Mouse (Mus musculus) left cerebral cortex, adult 18-20 months (tissue): ENCODE results near the gene Tbck. TPM values are rescaled to one million over a fixed set of nuclear protein-coding genes. Genes with fewer than 3 reads are reported as not detected.

Experiments used
- DNase-seq, 2 experiments: peaks; one replicate each; pipeline ENCODE4 v3.0.0; 2021 to 2022; ENCODE audit warnings: low spot score in 2 of 2, mixed read lengths in 1 of 2
- total RNA-seq, 2 experiments: library from RNA; stranded (reverse); gene quantifications; 2 replicates each; pipeline ENCODE4 v1.2.3; 2021

Tbck gene
- total RNA-seq, 2 experiments from 2014 or later: 32.6 to 34.1 TPM

DNA sequence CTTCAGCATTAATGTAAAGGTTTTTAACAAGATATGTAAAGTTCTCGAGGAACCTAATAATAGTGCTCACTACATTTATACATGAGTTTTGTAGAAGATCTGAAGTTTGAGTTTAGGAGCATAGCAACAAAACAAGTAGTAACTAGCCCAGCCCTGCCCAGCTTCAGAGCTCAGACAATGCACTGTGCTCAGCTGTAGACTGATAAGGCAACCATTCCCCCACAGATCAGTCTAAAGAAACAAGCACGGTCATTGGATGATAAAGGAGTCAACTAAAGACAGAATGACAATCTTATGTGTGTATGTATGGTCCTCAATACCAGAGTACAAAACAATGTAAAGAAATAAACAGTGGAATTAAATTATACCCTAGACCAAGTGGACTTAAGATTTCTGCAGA lies 135.5 kb downstream of the Tbck start:
- no peak for DNase-seq

DNA sequence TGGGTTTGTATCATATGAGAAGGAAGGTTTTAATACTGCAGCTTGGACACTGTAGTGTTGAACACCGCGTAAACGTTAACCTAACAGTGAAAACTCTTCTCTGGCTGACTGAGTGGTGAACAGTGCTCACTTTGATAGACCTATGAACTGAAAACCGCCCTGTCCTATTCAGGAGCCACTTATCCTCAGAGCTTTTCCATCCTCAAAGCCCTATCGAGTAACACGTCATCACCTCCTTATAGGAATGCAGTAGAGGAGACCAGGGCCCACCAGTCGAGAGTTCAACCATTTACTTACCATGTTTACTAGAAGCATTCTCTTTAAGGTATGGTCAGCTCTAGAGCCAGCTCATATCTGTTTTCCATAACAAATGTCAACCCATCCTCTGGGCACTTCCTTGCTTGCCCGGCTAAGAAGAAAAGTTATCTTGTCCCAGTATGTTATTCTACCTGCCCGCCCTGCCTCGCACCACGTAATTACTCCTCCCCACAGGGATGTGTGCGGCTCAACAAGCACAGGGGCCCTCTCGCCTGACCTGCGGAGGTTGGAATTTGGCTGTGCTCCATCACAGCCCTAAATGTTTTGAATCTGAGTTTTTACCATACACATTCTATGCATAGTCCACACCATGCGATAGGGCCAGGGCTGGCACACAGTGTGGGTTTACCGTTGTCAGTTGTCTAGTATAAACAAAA lies 147.4 kb downstream of the Tbck start:
- no peak for DNase-seq

DNA sequence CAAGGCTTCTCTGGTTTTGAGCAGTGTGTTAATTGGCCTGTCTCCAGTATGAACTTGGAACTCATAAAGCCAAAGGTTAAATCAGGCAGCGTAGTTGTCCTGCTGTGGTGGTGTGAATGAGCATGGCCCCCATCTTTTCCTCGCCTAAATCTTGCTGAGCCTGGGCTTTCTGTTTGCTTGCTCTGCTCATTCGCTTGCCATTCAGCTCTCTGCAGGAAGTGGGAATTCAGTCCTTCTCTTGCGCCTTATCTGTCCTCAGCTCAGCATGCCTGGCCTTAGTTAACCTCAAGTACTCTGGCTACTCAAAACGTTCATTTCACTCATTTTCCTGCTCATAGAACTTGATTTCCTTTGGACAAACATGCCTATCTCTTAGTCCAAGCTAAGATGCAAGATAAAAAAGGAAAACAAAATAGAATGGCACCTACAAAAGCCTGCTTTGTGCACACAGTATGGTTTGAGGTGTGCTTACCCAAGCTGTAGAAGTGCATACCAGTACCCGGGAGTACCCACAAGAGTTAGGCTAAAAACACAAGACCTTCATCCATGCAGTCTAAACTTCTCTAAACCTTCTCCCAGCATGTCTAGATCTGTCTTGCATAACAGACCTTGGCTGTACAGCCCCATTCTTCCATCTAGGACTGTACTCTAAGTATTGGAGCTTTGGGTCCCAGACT lies 151.3 kb downstream of the Tbck start:
- no peak for DNase-seq

DNA sequence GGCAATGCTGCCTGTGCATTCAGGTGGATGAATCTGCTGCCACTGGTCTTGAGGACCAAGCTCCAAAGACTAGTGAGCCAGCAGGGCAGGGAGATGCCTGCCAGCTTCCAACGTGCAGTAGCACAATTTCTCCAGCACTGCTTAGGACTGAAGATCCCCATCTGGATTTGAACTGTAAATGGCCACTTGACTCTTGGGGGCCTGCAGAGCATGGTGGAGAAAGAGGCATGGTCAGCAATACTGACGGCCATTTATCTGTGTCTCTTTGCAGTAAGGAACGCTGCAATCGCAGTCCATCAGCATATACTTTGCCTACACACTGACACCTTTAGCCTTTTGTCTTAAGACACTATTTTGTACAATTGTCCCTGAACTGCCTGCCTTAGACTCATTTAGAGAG lies 153.2 kb downstream of the Tbck start:
- DNase-seq: no peak

DNA sequence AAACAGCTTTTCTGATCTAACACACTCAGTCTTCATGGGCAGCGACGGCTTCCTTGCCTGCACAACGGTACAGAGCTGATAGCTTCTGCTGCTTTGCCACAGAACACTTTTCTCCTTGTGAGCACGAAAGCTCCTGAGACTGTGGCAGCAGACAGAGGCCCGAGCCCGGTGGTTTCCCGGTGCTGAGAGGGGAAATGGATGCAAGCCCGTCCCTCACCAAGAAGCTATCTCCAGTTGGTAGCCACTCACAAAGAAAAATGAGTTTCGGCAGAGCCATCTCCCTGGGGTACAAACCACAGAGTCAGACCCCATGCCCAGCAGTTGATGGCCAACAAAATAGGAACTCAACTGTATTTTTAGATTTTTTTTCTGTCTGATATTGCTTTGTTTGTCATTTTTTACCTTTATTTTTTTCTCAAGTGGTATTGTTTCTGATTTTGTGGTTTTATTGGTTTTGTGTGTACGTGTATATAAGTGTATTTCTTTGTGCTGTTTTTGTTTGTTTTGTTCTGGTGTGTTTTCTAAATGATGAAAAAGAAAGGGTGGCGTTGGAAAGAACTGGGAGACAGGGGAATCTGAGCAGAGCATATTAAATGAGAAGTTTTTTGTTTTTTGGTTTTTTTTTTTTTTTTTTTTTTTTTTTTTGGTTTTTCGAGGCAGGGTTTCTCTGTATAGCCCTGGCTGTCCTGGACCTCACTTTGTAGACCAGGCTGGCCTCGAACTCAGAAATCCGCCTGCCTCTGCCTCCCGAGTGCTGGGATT lies 154.9 kb downstream of the Tbck start:
- no peak for DNase-seq

DNA sequence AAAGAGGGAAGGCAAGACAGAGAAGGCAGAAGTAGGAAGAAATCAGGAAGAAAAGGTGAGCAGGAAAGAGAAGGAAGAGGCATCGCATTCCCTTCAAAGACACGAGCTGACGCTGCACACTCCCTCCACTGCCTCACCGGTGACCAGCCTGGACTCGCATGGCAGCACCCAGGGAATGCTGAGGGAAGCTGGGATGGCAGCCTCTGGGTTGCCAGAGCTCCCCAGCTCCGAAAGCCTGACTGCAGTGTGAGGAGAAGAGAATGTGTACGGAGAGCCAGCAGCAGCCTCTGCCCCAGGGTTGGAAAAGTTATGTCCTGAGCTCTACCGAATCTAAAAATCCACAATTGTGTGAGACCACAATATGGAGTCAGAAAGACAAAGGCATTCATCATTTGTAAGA lies 155.6 kb downstream of the Tbck start:
- DNase-seq: no peak

DNA sequence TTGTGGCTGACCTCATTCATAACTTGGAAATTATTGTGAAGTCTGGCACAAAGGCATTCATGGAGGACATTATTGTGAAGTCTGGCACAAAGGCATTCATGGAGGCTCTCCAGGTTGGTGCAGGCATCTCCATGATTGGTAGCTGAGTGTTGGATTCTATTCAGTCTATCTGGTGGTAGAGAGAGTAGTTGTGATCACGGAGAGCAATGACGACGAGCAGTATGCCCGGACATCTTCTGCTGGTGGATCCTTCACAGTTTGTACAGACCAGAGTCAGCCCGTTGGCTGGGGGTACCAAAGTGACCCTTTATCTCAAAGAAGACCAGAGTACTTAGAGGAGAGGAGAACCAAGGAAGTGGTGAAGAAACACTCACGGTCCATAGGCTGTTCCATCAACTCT lies 158.7 kb downstream of the Tbck start:
- DNase-seq: no peak

DNA sequence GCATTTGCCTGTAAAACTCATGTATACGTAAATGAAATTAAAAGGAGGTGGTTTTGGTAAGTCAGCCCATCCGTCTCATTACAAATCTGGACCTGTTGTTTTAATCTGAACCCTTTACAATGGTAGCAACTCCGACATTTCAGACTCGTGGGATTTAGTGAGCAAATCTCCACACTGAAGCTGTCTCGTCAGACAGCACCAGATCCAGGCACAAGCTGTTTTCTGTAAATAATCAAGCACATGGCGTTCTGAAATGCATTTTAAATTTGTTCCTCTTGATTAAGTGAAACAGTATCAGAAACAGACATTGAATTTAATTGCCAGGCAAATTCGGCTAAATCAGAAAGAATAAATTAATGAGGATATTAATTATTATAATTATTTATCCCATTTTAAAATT lies 165.7 kb downstream of the Tbck start:
- DNase-seq: no peak

DNA sequence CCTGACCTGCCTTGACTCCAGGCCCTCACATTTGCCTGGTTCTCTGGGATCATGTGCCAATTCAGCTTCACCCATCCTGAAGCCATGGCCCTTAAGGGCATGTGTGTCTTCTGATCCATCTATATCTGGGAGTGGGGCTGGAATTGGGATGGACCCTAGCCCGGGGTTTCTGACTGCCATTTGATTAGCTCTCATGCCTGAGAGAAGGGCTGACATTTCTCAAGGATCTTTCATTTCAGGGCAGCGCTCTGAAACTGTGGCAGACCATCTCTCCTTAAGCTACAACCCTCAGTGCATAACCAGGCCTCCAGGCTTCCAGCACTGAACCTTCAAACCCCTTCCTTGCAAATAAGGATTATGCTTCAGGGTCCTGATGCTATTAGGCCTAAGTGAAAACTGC lies 166.5 kb downstream of the Tbck start:
- no peak for DNase-seq

DNA sequence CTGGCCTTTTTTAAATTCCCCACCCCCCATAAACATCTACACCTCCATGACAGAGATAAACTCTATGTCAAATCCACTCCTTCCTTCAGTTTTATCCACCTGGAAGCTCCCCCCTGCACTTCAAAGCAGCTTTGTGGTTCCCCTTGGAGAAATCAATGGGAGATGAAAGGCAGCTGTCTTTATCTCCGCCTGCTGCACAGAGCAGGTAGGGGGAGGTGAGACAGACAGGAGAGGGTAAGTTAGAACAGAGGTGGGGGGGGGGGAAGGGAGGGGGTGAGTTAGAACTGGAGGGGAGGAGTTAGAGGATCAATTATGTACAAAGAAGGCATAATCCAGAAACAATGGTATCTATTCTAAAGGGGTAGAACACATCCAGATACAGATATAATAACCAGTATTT lies 167.5 kb downstream of the Tbck start:
- no peak for DNase-seq

DNA sequence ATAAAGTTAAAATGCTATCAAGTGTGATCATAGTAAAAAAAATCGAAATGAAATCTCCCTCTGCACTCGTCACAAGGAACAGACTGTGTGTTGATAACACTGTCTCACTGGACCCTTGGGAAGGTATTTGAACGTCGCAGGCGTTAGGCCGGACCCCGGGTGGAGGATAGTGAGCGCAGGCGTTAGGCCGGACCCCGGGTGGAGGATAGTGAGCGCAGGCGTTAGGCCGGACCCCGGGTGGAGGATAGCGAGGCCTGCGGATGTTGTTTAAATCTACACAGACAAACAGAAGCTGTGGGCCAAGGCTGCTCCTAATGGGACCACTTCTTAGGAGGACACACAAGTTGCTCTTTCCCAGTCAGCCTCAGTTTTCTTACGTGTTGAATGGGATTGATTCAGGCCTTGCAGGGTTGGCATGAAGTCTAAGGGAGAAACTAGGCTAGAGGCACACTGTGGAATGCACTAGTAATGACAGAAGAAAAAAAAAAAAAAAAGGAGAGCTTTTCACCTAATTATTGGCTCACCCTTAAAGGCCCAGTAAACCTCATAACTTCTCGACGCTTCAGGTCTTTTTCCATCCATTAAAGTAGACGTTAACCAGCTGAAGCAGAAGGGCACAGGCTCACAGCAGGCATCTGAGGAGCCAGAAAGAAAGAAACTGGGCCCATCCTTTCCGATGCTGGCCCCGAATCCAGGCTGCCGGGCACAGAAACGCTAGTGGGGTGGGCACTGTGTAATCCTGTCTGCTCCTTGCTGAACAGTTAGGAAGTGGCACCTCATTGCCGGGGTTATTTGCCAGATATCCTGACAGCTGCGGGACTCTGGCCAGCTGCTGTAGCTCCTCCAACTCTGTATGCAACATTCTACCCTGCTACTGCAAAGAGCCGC lies 168.1 kb downstream of the Tbck start:
- DNase-seq: no peak

DNA sequence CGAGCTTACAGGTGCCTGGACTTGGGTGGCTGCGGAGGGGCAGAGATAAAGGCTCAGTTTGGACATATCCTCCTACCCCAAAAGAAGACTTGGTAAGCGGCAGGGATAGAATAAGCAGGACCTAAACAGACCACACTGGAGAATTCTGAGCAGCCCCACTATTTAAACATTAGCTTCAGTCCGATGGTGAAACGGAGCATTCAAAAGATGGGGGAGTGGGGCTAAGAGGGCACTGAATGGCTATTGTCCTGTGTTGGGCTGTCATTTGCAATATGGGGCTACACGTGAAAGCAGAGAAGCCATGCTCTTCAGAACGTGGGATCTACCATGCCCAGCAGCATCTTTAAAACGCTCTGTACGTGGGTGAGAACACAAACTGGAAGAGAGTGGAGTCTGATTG lies 170.3 kb downstream of the Tbck start:
- no peak for DNase-seq

DNA sequence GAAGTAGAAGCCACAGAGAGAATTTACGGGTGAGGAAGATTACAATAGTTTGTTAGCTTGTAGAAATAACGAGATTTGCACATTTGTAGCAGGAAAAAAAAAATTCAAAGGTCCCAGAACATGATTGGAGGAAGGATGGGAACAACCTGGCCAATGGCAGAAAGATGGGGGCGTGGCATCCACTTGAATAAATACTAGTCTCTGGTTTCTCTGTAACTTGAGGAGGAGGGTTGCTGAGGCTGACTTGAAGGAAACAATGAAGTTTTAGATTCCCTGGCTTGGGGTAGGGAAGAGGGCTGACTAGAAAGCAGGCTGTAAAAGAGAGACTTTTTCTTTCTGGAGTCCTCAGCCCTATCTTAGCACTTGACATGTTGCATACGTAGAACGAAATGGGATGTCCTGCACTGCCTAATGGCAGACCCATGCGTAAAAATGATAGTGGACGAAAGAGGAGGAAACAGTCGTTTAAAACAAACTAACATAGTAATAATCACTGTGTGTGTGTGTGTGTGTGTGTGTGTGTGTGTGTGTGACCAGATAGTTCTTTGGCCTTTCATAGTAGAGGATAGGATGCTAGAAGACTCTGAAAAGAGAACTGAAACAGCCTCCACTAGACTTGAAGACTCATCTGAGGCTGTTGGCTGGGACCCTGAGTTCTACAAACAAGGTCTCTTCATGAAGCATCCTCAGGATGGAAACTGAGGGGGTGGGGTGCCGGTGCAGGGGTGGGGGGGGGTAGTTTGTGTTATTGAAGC lies 171.7 kb downstream of the Tbck start:
- no peak for DNase-seq

DNA sequence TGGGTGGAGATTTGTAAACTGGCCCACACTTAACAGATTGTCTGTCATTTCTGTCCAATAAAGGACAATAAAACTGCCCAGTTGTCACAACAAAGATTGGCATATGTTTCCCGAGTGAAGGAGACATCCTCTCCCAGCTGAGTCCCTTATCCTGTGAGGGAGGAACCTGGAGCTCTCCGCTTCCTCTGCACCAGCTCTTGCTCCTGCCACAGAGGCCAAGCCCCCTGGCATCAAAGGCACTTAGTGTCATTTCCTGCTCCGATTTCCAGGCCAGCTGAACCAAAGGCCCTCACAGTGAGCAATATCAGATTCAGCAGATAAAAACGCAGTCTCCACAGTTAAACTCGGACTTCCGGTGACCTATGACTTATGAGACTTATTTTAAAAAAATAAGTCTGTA lies 172.7 kb downstream of the Tbck start:
- DNase-seq: no peak

DNA sequence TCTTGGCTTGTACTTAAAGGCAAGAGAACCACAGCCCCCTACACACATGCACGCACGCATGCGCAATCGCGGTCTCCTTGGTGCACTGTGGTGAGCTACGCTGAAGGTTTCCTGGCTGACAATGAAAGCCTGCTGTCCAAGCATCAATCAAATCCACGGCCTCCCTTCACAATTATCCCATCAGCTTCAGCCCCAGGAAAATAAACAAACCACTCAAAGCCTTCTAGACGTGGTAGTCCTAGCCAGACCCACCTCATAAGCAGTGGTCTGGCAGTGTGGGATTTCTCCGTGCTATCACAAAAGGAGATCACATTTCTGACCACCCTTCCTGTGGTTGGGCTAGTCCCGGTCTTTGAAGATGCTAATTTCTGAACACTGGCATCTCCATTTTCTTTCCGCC lies 174.9 kb downstream of the Tbck start:
- DNase-seq: no peak

DNA sequence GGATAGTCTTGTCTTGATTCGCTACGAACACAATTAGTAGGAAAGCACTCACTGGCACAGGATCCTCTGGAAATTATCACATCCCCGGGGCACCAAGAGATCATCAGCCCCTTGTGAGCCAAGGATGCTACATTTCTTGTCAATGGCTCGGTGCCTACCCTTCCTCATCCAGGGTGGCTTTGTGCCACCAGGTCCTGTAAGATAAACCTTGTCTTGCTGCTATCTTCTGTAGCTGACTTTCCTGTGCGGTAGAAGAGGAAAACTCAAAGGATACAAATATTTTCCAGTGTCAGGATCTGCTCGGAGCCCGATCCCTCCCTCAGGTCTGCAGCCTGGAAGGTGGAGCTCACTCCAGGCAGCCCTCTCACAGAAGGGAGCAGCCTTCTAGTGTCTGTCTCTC lies 175.6 kb downstream of the Tbck start:
- DNase-seq: no peak

DNA sequence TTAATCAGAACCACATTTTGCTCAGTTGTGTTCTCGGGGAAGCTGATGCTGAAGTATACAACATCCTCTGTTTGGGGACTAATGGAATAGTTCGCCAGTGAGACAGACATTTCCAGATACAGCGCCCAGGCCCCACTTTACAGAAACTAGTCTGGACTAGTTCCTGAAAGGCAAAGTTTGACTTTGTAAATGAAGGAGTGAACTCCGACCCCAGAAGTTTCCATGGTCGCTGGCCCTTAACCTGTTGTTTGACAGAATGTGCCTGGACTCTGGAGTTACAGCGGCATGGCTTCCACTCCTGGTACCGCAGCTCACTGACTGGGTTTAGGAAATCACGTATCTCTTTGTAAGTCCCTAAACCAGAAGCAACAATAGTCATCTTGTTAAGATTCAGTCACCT lies 176.9 kb downstream of the Tbck start:
- DNase-seq: no peak

DNA sequence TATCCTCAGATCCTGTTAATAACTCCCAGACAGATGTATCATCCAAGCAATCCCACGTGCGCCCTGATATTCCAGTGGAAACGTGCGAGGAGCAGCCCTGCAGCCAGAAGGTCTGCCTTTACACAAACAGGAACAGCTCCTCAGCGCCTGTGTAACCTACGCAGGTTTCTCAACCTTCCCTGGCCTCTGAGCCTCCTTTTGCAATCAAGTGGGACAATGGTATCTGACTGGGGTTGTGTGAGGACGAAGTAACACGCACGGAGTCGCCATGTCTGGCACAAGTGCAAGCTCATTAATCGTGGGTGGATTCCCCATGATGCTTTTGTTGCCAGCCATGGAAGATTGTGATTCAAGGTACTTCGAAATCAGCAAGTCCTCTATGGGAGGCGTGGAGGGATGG lies 179.9 kb downstream of the Tbck start:
- no peak for DNase-seq

DNA sequence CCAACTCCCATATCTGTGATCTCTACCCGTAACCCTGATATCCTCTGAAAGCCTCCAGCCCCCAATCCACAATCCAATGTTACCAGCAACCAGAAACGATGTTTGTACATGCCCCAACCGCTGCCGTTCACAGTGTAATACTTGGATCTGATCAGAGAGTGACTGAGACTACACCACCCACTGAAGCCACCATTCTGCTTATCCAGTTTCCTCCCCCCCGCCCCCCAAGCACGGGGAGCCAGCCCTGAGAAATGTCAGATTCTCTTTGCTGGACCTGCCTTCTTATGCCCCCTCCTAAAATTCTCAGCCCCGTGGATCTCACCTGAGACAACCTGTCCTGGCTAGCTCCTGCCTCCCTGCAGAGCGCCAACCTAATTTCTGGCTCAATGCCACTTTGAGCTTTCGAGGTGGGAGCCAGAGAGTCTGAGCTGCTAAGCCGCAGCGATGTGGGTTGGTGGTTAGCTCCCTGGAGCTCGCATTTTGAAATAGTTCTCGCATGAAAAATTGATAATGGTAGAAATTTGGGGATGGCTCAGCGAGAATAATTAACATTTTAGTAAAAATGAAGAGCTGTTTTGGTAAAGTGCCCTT lies 180.5 kb downstream of the Tbck start:
- no peak for DNase-seq

DNA sequence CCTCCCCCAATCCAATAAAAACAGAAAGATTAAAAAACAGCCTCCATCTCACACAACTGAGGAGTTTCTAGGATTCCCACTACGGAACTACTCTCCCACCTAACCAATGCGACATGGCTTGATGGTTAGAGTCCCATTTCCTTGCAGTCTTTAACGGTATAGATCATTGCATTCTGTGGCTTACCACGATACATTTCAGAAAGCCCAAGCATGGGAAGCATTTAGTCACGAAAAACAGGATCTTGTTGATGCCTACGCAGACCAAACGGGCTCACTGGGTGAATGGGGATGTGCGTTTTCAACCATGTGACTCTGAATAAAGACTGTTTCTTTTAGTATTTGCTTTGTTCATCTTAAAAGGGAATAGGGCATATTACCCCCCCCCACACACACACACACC lies 181.0 kb downstream of the Tbck start:
- no peak for DNase-seq
